Mouse (Mus musculus) liver, postnatal 0 days (tissue): ENCODE results near the gene Purb. TPM values are rescaled to one million over a fixed set of nuclear protein-coding genes. Genes with fewer than 3 reads are reported as not detected.

Source experiments
- ATAC-seq: fragments of 200-750 bp; cut with Nextera tagmentation; 2 replicates; pipeline ENCODE4 v1.8.0; 2017; ENCODE audit warnings: mild to moderate bottlenecking, moderate library complexity
- DNase-seq: peaks from one replicate; pipeline ENCODE4 v3.0.0-alpha.2; 2016
- H3K27ac ChIP-seq: fragments of 300-500 bp; sonication (generic); 2 replicates; pipeline ENCODE4 v1.5.1; 2014; ENCODE audit warnings: antibody characterized with exemption, moderate library complexity, mild to moderate bottlenecking, low read depth
- H3K27me3 ChIP-seq: fragments of 300-500 bp; sonication (generic); 2 replicates; pipeline ENCODE4 v1.6.1; 2014; ENCODE audit warnings: low read length, control low read depth, mixed read lengths; ENCODE audit not compliant: insufficient read depth
- H3K36me3 ChIP-seq: fragments of 300-500 bp; sonication (generic); replicated peaks from 2 replicates; pipeline ENCODE4 v1.6.1; 2014; ENCODE audit warnings: mild to moderate bottlenecking, control low read depth, low read length, moderate library complexity, mixed read lengths; ENCODE audit not compliant: insufficient read depth
- H3K4me1 ChIP-seq: fragments of 300-500 bp; sonication (generic); 2 replicates; pipeline ENCODE4 v1.6.1; 2014; ENCODE audit warnings: antibody characterized with exemption, mild to moderate bottlenecking, control low read depth; ENCODE audit not compliant: insufficient read depth
- H3K4me2 ChIP-seq: fragments of 300-500 bp; sonication (generic); 2 replicates; pipeline ENCODE4 v1.6.1; 2014; ENCODE audit warnings: low read depth, mild to moderate bottlenecking, low read length, moderate library complexity, mixed read lengths
- H3K4me3 ChIP-seq: fragments of 300-500 bp; sonication (generic); 2 replicates; pipeline ENCODE4 v1.5.1; 2014; ENCODE audit warnings: low read depth, low read length
- H3K9ac ChIP-seq: fragments of 300-500 bp; sonication (generic); replicated peaks from 2 replicates; pipeline ENCODE4 v1.6.1; 2014; ENCODE audit warnings: mild to moderate bottlenecking, moderate library complexity
- H3K9me3 ChIP-seq: fragments of 300-500 bp; sonication (generic); 2 replicates; pipeline ENCODE4 v1.6.1; 2016; ENCODE audit warnings: mild to moderate bottlenecking, control low read depth, low read length, mixed read lengths
- CTCF ChIP-seq: sonication (generic); IDR thresholded peaks from 2 replicates; pipeline ENCODE4 v1.5.1; 2016; ENCODE audit warnings: antibody characterized with exemption, low read depth
- EP300 ChIP-seq: IDR thresholded peaks from 2 replicates; pipeline ENCODE4 v1.6.1; 2016; ENCODE audit warnings: antibody characterized with exemption, low read depth, mild to moderate bottlenecking
- WGBS: fragments of 180-500 bp; shearing (Covaris S2); extraction: QIAGEN DNeasy Blood & Tissue Kit; methylation state at CpG from one replicate; pipeline ENCODE4 v1.1.7; 2014; ENCODE audit not compliant: insufficient replicate concordance; 5-methylcytosine and 5-hydroxymethylcytosine counted together
- polyA plus RNA-seq: library from polyadenylated mRNA; unstranded; fragments of >200 nt; fragmentation: Nextera tagmentation; extraction: Ambion mirVana; gene quantifications from 2 replicates; pipeline ENCODE4 v1.2.1, GENCODE M21; 2015

Purb gene
- polyA plus RNA-seq, 1 experiment from 2014 or later, result 6.1 TPM

GRCm38 (mm10) chr11:6487496-6487895, 11.8 kb upstream of the Purb start:
- Histone ChIP-seq H3K4me1 (peaks cover 2% of the 10 kb centered on the region; the same call in 1 of the 2 replicates), H3K27me3 (no peaks in the 10 kb centered on the region), H3K36me3 (no peaks in the 10 kb centered on the region), H3K9ac (no peak overlapping the region), H3K4me3 (no peak overlapping the region), H3K4me2 (no peak overlapping the region), H3K9me3 (no peaks in the 10 kb centered on the region), H3K27ac (no peak overlapping the region)
- 54% methylated on average over 7 of the region's 7 CpGs for WGBS
- TF ChIP-seq CTCF (no peak), EP300 (no peak)
- ATAC-seq (no peak), DNase-seq (no peak)

- H3K4me2 ChIP-seq, result no peak overlapping the region
- H3K36me3 ChIP-seq, result no peaks in the 10 kb centered on the region
- H3K4me1 ChIP-seq, result peaks cover 2% of the 10 kb centered on the region; the same call in 1 of the 2 replicates
- TF ChIP-seq EP300 (no peak), CTCF (no peak)
- no peak overlapping the region for H3K27ac ChIP-seq
- no peak overlapping the region for H3K4me3 ChIP-seq
- ATAC-seq (no peak), DNase-seq (no peak)
- WGBS, result 64% methylated on average over 6 of the region's 6 CpGs
- H3K27me3 ChIP-seq, result no peaks in the 10 kb centered on the region
- H3K9ac ChIP-seq, result no peak overlapping the region
- H3K9me3 ChIP-seq, result no peaks in the 10 kb centered on the region
Observed at GRCm38 (mm10) chr11:6486916-6487315, 11.2 kb upstream of the Purb start.

- no peak for ATAC-seq
- Histone ChIP-seq H3K4me2 (no peak overlapping the region), H3K27me3 (no peaks in the 10 kb centered on the region), H3K36me3 (no peaks in the 10 kb centered on the region), H3K9me3 (no peaks in the 10 kb centered on the region), H3K27ac (no peak overlapping the region), H3K4me3 (no peak overlapping the region), H3K9ac (no peak overlapping the region), H3K4me1 (peaks cover 6% of the 10 kb centered on the region; the same call in 1 of the 2 replicates)
- DNase-seq, result no peak
- WGBS, result 35% methylated on average over 3 of the region's 3 CpGs
- TF ChIP-seq EP300 (no peak), CTCF (no peak)
Observed at GRCm38 (mm10) chr11:6484244-6484959, 8.7 kb upstream of the Purb start.

GRCm38 (mm10) chr11:6483103-6483502, 7.4 kb upstream of the Purb start:
- TF ChIP-seq CTCF (no peak), EP300 (no peak)
- no peak overlapping the region for H3K27ac ChIP-seq
- WGBS, result 75% methylated on average over 2 of the region's 2 CpGs

GRCm38 (mm10) chr11:6481669-6482185, 6.0 kb upstream of the Purb start:
- DNase-seq (no peak), ATAC-seq (no peak)
- 68% methylated on average over 6 of the region's 6 CpGs for WGBS
- no peak for TF ChIP-seq CTCF
- no peak for TF ChIP-seq EP300
- Histone ChIP-seq H3K27me3 (no peaks in the 10 kb centered on the region), H3K9me3 (no peaks in the 10 kb centered on the region), H3K36me3 (no peaks in the 10 kb centered on the region), H3K27ac (no peak overlapping the region), H3K4me1 (peaks cover 16% of the 10 kb centered on the region), H3K4me3 (no peak overlapping the region), H3K4me2 (no peak overlapping the region), H3K9ac (no peak overlapping the region)

More at GRCm38 (mm10) chr11:6483103-6483502, 7.4 kb upstream of the Purb start:
- Histone ChIP-seq H3K27me3 (no peaks in the 10 kb centered on the region), H3K4me3 (no peak overlapping the region), H3K9ac (no peak overlapping the region), H3K4me2 (no peak overlapping the region), H3K9me3 (no peaks in the 10 kb centered on the region), H3K36me3 (no peaks in the 10 kb centered on the region), H3K4me1 (peaks cover 13% of the 10 kb centered on the region)
- ATAC-seq (no peak), DNase-seq (no peak)

GRCm38 (mm10) chr11:6480681-6481405, 5.1 kb upstream of the Purb start:
- Histone ChIP-seq H3K4me2 (no peak overlapping the region), H3K27ac (no peak overlapping the region), H3K9ac (no peak overlapping the region), H3K27me3 (no peaks in the 10 kb centered on the region), H3K36me3 (no peaks in the 10 kb centered on the region), H3K4me3 (no peak overlapping the region), H3K4me1 (peaks cover 16% of the 10 kb centered on the region), H3K9me3 (no peaks in the 10 kb centered on the region)
- no peak for ATAC-seq
- 77% methylated on average over 13 of the region's 13 CpGs for WGBS
- DNase-seq, result no peak
- TF ChIP-seq EP300 (no peak), CTCF (no peak)
